Mouse (Mus musculus): Measurements from ENCODE around the gene Nipsnap1. TPM values are rescaled to one million over a fixed set of nuclear protein-coding genes. Genes with fewer than 3 reads are reported as not detected.

The Nipsnap1 gene
- polyA plus RNA-seq, 1 experiment from 2014 or later = 99.6 TPM

DNA sequence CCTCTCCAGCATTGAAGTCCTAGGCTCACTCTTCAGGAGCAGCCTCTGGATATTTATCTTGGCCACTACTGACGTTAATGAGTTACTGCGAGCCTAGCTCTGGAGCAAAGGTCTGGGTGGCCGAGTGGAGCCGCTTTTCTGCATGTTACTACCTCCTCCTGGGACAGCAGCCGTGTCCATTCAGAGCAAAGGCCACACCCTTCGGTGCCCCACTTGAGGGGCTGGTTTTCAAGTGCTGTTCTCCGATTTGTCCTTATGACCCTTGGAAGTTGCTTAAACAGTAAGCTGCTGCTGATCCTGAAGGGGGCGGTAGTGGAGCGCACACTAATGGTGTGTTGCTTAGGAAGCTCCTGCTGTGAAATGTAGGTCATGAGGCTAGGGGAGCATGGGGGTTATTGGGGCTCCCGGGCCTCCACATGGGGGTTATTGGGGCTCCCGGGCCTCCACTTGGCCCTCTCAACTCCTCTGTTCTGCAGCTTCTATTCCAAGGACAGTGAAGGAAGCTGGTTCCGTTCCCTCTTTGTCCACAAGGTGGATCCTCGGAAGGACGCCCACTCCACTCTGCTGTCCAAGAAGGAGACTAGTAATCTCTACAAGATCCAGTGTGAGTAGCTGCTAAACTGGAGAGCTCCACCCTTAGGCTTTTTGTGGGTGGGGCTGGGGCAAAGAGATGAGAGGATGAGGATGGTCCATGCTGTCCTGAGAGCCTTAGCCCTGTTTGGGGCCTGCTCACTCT, 9.3 kb downstream of the Nipsnap1 start:
- Histone ChIP-seq H3K4me1 (replicated peaks) (peaks cover 11% of the 10 kb centered on the region; the same call in 1 of the 2 replicates), H3K36me3 (no peaks in the 10 kb centered on the region), H3K9me3 (no peaks in the 10 kb centered on the region), H3K4me3 (replicated peaks) (no peak overlapping the region), H3K27ac (peak overlapping the region; percentile 89), H3K27me3 (replicated peaks) (no peaks in the 10 kb centered on the region), H3K9ac (no peak overlapping the region), H3K4me2 (replicated peaks) (peak overlapping the region; percentile 39)
- ATAC-seq = peak; percentile 95
- 34% methylated on average over 14 of the region's 14 CpGs for WGBS

DNA sequence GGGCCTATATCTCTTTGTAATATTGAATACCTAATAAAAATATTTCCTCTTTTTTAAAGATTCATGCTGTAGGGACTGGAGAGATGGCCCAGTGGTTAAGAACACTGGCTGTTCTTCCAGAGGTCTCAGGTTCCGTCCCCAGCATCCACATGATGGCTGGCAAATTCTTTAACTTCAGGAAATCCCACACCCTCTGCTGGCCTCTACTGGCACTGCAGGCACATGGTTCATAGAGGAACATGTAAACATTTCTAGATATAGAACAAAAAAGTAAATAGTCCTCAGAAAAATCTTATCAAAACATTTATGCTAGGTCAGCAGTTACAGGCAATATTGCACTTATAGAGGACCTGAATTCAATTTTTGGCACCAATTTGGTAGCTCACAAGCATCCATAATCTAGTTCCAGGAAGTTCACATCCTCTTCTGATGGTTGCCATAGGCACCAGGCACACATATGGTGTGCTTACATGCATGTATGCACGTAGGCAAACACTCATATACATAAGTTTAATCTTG, 11.7 kb downstream of the Nipsnap1 start:
- Histone ChIP-seq H3K4me1 (replicated peaks) (peaks cover 11% of the 10 kb centered on the region; the same call in 1 of the 2 replicates), H3K4me3 (replicated peaks) (no peak overlapping the region), H3K9me3 (no peaks in the 10 kb centered on the region), H3K4me2 (replicated peaks) (no peak overlapping the region), H3K27ac (no peak overlapping the region), H3K9ac (no peak overlapping the region), H3K36me3 (peaks cover 3% of the 10 kb centered on the region), H3K27me3 (replicated peaks) (no peaks in the 10 kb centered on the region)
- WGBS = 74% methylated on average over 2 of the region's 2 CpGs
- ATAC-seq = no peak

DNA sequence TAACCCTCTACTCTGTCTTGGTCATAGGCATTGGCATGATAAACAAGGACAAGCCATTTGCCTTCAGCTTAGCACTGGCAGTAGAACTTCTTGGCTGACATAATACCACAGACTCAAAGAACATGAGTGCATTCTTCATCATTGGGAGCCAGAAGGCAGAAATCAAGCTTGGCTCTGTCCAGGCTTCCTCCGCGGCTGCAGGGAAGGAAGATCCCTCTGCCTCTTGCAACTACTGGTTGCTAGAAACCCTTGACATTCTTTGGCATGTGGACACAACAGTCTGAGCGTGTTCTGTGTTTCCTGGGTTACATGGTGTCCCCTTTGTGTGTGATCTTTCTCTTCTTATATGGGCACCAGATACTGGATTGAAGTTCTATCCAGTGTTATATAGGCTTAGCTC, 13.2 kb downstream of the Nipsnap1 start:
- H3K4me1 ChIP-seq (replicated peaks) = peaks cover 11% of the 10 kb centered on the region; the same call in 1 of the 2 replicates
- ATAC-seq = no peak
- H3K4me2 ChIP-seq (replicated peaks) = no peak overlapping the region
- H3K9me3 ChIP-seq = no peaks in the 10 kb centered on the region
- no peaks in the 10 kb centered on the region for H3K27me3 ChIP-seq (replicated peaks)
- no peak overlapping the region for H3K27ac ChIP-seq
- peaks cover 3% of the 10 kb centered on the region for H3K36me3 ChIP-seq
- no peak overlapping the region for H3K4me3 ChIP-seq (replicated peaks)
- 92% methylated on average over 3 of the region's 3 CpGs for WGBS
- H3K9ac ChIP-seq = no peak overlapping the region

- ATAC-seq = peak; percentile 93
- Histone ChIP-seq H3K27me3 (replicated peaks) (no peaks in the 10 kb centered on the region), H3K4me3 (replicated peaks) (peak within 1 kb of the TSS; percentile 69), H3K4me1 (replicated peaks) (peaks cover 4% of the 10 kb centered on the region; the same call in 1 of the 2 replicates), H3K4me2 (replicated peaks) (peak within 1 kb of the TSS; percentile 80), H3K36me3 (peaks cover 5% of the 10 kb centered on the region; the same call in 1 of the 2 replicates), H3K9me3 (no peaks in the 10 kb centered on the region), H3K27ac (peak within 1 kb of the TSS; percentile 38; the same call in 1 of the 2 replicates), H3K9ac (peak within 1 kb of the TSS; percentile 67)
- 2% methylated on average over 52 of the region's 52 CpGs for WGBS
Observed at GRCm38 (mm10) chr11:4894848-4895816, 21.4 kb downstream of the Nipsnap1 start, which contains the start of gene Thoc5. Thoc5 (plus strand) TSS chr11:4895320.

- WGBS = 66% methylated on average over 5 of the region's 5 CpGs
- Histone ChIP-seq H3K27ac (no peak overlapping the region), H3K9ac (no peak overlapping the region), H3K4me2 (replicated peaks) (no peak overlapping the region), H3K4me1 (replicated peaks) (peaks cover 4% of the 10 kb centered on the region; the same call in 1 of the 2 replicates), H3K27me3 (replicated peaks) (no peaks in the 10 kb centered on the region), H3K4me3 (replicated peaks) (no peak overlapping the region), H3K9me3 (no peaks in the 10 kb centered on the region), H3K36me3 (peaks cover 30% of the 10 kb centered on the region)
- ATAC-seq = no peak
Observed at GRCm38 (mm10) chr11:4900437-4900836, 26.7 kb downstream of the Nipsnap1 start.

- Histone ChIP-seq H3K4me3 (replicated peaks) (no peak overlapping the region), H3K9ac (no peak overlapping the region), H3K4me2 (replicated peaks) (no peak overlapping the region), H3K36me3 (peaks cover 35% of the 10 kb centered on the region), H3K27ac (no peak overlapping the region), H3K9me3 (no peaks in the 10 kb centered on the region), H3K27me3 (replicated peaks) (no peaks in the 10 kb centered on the region), H3K4me1 (replicated peaks) (no peaks in the 10 kb centered on the region)
- WGBS = 84% methylated on average over 6 of the region's 6 CpGs
- ATAC-seq = no peak
Observed at GRCm38 (mm10) chr11:4901956-4902355, 28.2 kb downstream of the Nipsnap1 start.

DNA sequence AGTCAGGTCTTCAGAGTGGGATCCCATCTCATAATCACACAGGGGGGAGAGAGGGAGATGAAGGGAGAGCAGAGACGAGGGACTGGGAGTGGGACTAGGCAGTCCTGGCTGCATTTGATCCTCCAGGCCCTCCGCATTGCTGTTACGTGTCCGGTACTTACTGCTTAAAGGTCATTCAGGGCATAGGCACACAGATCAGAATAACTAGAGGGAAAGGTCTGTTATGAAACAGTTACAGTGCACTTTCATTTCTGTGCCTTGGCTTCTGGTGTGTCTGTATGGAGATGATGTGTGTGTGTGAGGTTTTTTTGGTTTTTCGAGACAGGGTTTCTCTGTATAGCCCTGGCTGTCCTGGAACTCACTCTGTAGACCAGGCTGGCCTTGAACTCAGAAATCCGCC, 32.5 kb downstream of the Nipsnap1 start:
- 93% methylated on average over 6 of the region's 6 CpGs for WGBS
- H3K9ac ChIP-seq = no peak overlapping the region
- no peaks in the 10 kb centered on the region for H3K4me1 ChIP-seq (replicated peaks)
- no peak overlapping the region for H3K27ac ChIP-seq
- ATAC-seq = no peak
- peaks cover 36% of the 10 kb centered on the region for H3K36me3 ChIP-seq
- H3K9me3 ChIP-seq = no peaks in the 10 kb centered on the region
- H3K4me3 ChIP-seq (replicated peaks) = no peak overlapping the region
- no peaks in the 10 kb centered on the region for H3K27me3 ChIP-seq (replicated peaks)
- no peak overlapping the region for H3K4me2 ChIP-seq (replicated peaks)

- no peak overlapping the region for H3K9ac ChIP-seq
- H3K9me3 ChIP-seq = no peaks in the 10 kb centered on the region
- H3K4me2 ChIP-seq (replicated peaks) = no peak overlapping the region
- peaks cover 27% of the 10 kb centered on the region for H3K36me3 ChIP-seq
- ATAC-seq = no peak
- H3K27ac ChIP-seq = no peak overlapping the region
- no peaks in the 10 kb centered on the region for H3K4me1 ChIP-seq (replicated peaks)
- 40% methylated on average over 1 of the region's 1 CpGs for WGBS
- H3K27me3 ChIP-seq (replicated peaks) = no peaks in the 10 kb centered on the region
- no peak overlapping the region for H3K4me3 ChIP-seq (replicated peaks)
Observed at GRCm38 (mm10) chr11:4916068-4916467, 42.3 kb downstream of the Nipsnap1 start.

DNA sequence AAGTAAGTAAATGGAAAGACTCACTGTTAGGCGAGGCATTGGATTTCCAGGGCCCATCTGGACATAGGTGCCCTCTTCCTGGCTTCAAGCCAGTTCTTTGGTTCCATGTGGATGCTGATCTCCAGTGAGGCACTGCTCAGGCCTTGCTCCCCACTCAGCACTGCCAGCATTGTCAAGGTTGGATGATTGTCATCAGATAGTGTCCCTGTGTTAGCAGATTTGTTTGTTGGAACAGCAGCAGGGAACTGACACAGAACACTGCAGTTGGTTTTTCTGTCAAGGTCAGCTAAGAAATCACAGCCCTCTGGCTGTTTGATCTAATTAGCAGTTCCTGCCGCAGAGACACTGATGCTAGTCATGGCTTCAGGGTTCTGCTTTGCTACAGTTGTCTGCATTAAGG, 47.5 kb downstream of the Nipsnap1 start:
- WGBS = 80% methylated on average over 2 of the region's 2 CpGs
- Histone ChIP-seq H3K4me1 (replicated peaks) (no peaks in the 10 kb centered on the region), H3K4me3 (replicated peaks) (no peak overlapping the region), H3K4me2 (replicated peaks) (no peak overlapping the region), H3K27ac (no peak overlapping the region), H3K36me3 (peaks cover 27% of the 10 kb centered on the region), H3K27me3 (replicated peaks) (no peaks in the 10 kb centered on the region), H3K9me3 (no peaks in the 10 kb centered on the region), H3K9ac (no peak overlapping the region)
- ATAC-seq = no peak

DNA sequence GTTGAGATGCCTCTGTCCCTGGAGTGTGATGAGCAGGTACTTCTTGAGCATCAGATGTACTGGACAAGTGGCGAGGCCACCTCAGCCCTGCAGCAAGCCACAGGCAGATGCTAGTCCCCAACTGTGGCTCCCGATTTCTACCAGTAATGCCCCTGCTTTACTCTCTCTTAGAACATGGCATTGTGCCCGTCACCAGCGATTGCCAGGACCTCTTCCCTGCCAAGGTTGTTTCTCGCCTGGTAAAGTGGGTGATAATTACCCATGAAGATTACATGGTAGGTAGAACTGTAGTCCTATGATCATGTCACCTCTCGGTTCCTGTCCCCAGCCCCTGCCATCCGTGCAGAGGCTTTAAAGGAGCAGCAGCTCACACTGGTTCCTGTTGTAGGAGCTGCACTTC, 48.0 kb downstream of the Nipsnap1 start:
- Histone ChIP-seq H3K27me3 (replicated peaks) (no peaks in the 10 kb centered on the region), H3K9me3 (no peaks in the 10 kb centered on the region), H3K4me3 (replicated peaks) (no peak overlapping the region), H3K4me2 (replicated peaks) (no peak overlapping the region), H3K27ac (no peak overlapping the region), H3K9ac (no peak overlapping the region), H3K4me1 (replicated peaks) (no peaks in the 10 kb centered on the region), H3K36me3 (peaks cover 27% of the 10 kb centered on the region)
- WGBS = 88% methylated on average over 7 of the region's 7 CpGs
- no peak for ATAC-seq

DNA sequence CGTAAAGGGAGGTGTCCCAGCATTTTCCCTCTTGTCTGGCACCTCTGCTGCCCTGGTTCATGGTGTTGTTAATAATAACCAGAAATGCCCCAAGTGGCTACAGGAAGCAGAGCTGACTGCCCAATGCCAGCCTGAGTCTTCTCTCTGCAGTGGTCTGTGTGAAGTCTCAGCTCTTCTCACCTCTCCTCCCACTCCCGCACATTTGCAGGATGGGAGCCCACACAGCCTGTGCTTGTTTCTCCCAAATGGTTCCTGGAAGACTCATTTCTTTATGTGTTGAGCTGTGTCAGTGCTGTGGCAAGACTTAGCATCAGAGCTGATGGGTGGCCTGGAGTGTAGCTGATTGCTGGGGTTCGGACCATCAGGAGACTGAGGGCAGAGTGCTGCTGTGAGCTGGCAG, 53.5 kb downstream of the Nipsnap1 start:
- no peak for ATAC-seq
- Histone ChIP-seq H3K4me3 (replicated peaks) (no peak overlapping the region), H3K36me3 (peaks cover 9% of the 10 kb centered on the region; the same call in 1 of the 2 replicates), H3K4me2 (replicated peaks) (no peak overlapping the region), H3K27me3 (replicated peaks) (no peaks in the 10 kb centered on the region), H3K27ac (no peak overlapping the region), H3K9me3 (no peaks in the 10 kb centered on the region), H3K4me1 (replicated peaks) (peaks cover 10% of the 10 kb centered on the region), H3K9ac (no peak overlapping the region)
- WGBS = 84% methylated on average over 3 of the region's 3 CpGs

DNA sequence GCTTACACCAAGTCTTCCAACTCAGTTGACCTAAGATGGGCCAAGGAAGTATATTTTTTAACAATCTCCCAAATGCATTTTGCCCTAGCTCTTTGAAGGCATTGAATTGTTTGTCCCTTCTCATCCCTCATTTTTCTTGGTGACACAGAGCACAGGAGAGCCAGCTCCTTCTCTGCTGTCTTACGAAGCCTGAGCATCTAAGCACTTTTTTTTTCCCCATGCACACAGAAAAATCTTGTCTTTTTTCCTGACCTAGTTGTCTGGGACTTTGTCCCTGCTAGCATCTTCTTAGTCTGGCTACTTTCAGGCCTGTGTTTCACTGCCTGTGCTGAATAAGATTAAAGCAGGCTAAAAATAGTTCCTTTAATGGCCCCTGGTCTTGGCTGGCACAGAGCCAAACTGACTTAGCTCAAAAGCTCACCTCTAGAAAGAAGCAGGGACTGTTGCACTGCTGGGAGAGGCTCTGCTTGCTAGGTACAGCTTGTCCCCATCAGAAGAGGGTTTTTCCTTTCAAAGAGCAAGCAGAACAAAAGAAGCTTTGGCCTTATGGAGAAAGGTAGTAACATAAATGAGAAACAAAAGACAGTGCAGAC, 57.4 kb downstream of the Nipsnap1 start:
- Histone ChIP-seq H3K4me1 (replicated peaks) (peaks cover 10% of the 10 kb centered on the region), H3K9ac (no peak overlapping the region), H3K36me3 (no peaks in the 10 kb centered on the region; the same call in 1 of the 2 replicates), H3K4me2 (replicated peaks) (no peak overlapping the region), H3K27ac (no peak overlapping the region), H3K27me3 (replicated peaks) (no peaks in the 10 kb centered on the region), H3K4me3 (replicated peaks) (no peak overlapping the region), H3K9me3 (no peaks in the 10 kb centered on the region)
- peak; percentile 77 for ATAC-seq
- WGBS = 28% methylated on average over 1 of the region's 1 CpGs

Measured in intestine, embryonic 15.5 days (tissue).